ENCODE assay signal across 29 mouse cellular contexts in genomic region chr2:126549681-126550080, GRCm38 (mm10). TPM values are rescaled to one million over a fixed set of nuclear protein-coding genes. Genes with fewer than 3 reads are reported as not detected.
A peak's percentile ranks its signal among the peaks of the same experiment; 100 is the strongest.
DNase-seq lines count a peak whose midpoint lies in the region; ATAC-seq lines count a peak whose summit lies in the region.
"Had no signal": no experiment of that assay in that cellular context is flagged by ENCODE, and none has a peak within 500 bp of the region (broad histone marks: within the 10 kb centered on the region; RNA-seq: fewer than 3 reads in every experiment).

No protein-coding gene starts in this region.

- H3K4me2 ChIP-seq in kidney, embryonic 15.5 days: no peak overlapping the region
- H3K4me2 ChIP-seq: embryonic facial prominence, embryonic 13.5 days; forebrain, embryonic 12.5 days; forebrain, embryonic 15.5 days; heart, embryonic 12.5 days; heart, embryonic 15.5 days; hindbrain, embryonic 13.5 days had no signal

- H3K9ac ChIP-seq in kidney, embryonic 15.5 days: no peak overlapping the region
- H3K9ac ChIP-seq: embryonic facial prominence, embryonic 13.5 days; forebrain, embryonic 12.5 days; forebrain, embryonic 15.5 days; heart, embryonic 12.5 days; heart, embryonic 15.5 days; hindbrain, embryonic 13.5 days had no signal

- ATAC-seq in kidney, embryonic 15.5 days (replicated peaks; ENCODE audit: low FRiP score): no peak
- ATAC-seq: CD4-positive, CD25-positive, alpha-beta regulatory T cell, adult 4 months; forebrain, embryonic 15.5 days had no signal

- no peaks in the 10 kb centered on the region for H3K9me3 ChIP-seq in kidney, embryonic 15.5 days (replicated peaks)
- H3K9me3 ChIP-seq: embryonic facial prominence, embryonic 10.5 days; embryonic facial prominence, embryonic 13.5 days; forebrain, embryonic 12.5 days; forebrain, embryonic 15.5 days; heart, embryonic 12.5 days; heart, embryonic 15.5 days; hindbrain, embryonic 10.5 days; hindbrain, embryonic 13.5 days had no signal

- no peak overlapping the region for H3K27ac ChIP-seq in kidney, embryonic 15.5 days
- H3K27ac ChIP-seq: embryonic facial prominence, embryonic 10.5 days; embryonic facial prominence, embryonic 13.5 days; forebrain, embryonic 12.5 days; forebrain, embryonic 15.5 days; heart, embryonic 15.5 days; hindbrain, embryonic 10.5 days; hindbrain, embryonic 13.5 days had no signal

- no peaks in the 10 kb centered on the region for H3K36me3 ChIP-seq in kidney, embryonic 15.5 days
- H3K36me3 ChIP-seq: embryonic facial prominence, embryonic 10.5 days; embryonic facial prominence, embryonic 13.5 days; forebrain, embryonic 12.5 days; forebrain, embryonic 15.5 days; heart, embryonic 12.5 days; heart, embryonic 15.5 days; hindbrain, embryonic 10.5 days; hindbrain, embryonic 13.5 days had no signal

- DNase-seq in kidney, adult 9 months: peak; percentile 91
- DNase-seq in kidney, adult 11 months: no peak
- DNase-seq in kidney, postnatal 14 days: peak; percentile 56
- DNase-seq in kidney, postnatal 36 days: peak; percentile 55 to 78
- no peak for DNase-seq in cerebellum, adult 9-11 months
- DNase-seq: adrenal gland, adult 2 months; adrenal gland, postnatal 14 days; cerebellum, adult 11 months; cerebellum, adult 2 months; cerebellum, postnatal 10 days; cerebellum, postnatal 36 days; embryo, embryonic 11 days; gastrocnemius, postnatal 25 days; heart, adult 18-20 months; heart, postnatal 10 days; heart, postnatal 36 days had no signal

- 77% methylated on average over 7 of the region's 7 CpGs for WGBS in kidney, embryonic 15.5 days

- H3K27me3 ChIP-seq in kidney, embryonic 15.5 days: peaks cover 42% of the 10 kb centered on the region

- peaks cover 14% of the 10 kb centered on the region for H3K4me1 ChIP-seq in kidney, embryonic 15.5 days

- no peak overlapping the region for H3K4me3 ChIP-seq in kidney, embryonic 15.5 days (replicated peaks)
- H3K4me3 ChIP-seq: embryonic facial prominence, embryonic 10.5 days; embryonic facial prominence, embryonic 13.5 days; erythroblast, embryonic 14.5 days; forebrain, embryonic 12.5 days; forebrain, embryonic 15.5 days; heart, embryonic 12.5 days; heart, embryonic 15.5 days; hindbrain, embryonic 10.5 days; hindbrain, embryonic 13.5 days had no signal

RNA-seq across cellular contexts. Expression of gene Slc27a2, which starts 2.5 kb away (rescaled TPM):
- polyA plus RNA-seq in kidney, embryonic 15.5 days (2015; fragmentation: Nextera tagmentation; extraction: Ambion mirVana): 32.9 and 35.3 TPM in 2 replicates
- polyA plus RNA-seq: C2C12; CD4-positive, CD25-positive, alpha-beta regulatory T cell, adult 4 months; erythroblast, embryonic 14.5 days had no signal

RNA-seq across cellular contexts. Expression of gene Atp8b4, which starts 49.2 kb away (rescaled TPM):
- 0.18 and 0.54 TPM in 2 replicates for polyA plus RNA-seq in kidney, embryonic 15.5 days (2015; fragmentation: Nextera tagmentation; extraction: Ambion mirVana)
- polyA plus RNA-seq: cortical plate, adult 2 months; erythroblast, embryonic 14.5 days had no signal

Comparison
In these comparisons a context has a peak if more than half of its experiments do, and no peak if none do; other contexts are left out.
1. DNase-seq: peak in kidney, adult 9 months (single experiment), kidney, postnatal 14 days (single experiment) and kidney, postnatal 36 days (2 of 2); none in kidney, adult 11 months (single experiment) and cerebellum, adult 9-11 months (single experiment).